Mouse (Mus musculus): Measurements from ENCODE around the gene Bspry. TPM values are rescaled to one million over a fixed set of nuclear protein-coding genes. Genes with fewer than 3 reads are reported as not detected.
"Not testable (repeated sequence)": the region's sequence is repeated elsewhere in the genome, so short reads cannot be mapped to it uniquely, and the experiment has no call there.

Bspry gene
- polyA plus RNA-seq, 1 experiment from 2014 or later = 2.9 TPM

- 83% methylated on average over 3 of the region's 3 CpGs for WGBS
- no peaks in the 10 kb centered on the region for H3K27me3 ChIP-seq
- no peak overlapping the region for H3K27ac ChIP-seq
- no peak overlapping the region for H3K9ac ChIP-seq
- H3K9me3 ChIP-seq = no peaks in the 10 kb centered on the region
- H3K4me2 ChIP-seq (replicated peaks) = no peak overlapping the region
- no peaks in the 10 kb centered on the region for H3K4me1 ChIP-seq
- no peak for ATAC-seq (ENCODE audit: insufficient number of reproducible peaks, insufficient read depth, low FRiP score, low TSS enrichment)
- no peak overlapping the region for H3K4me3 ChIP-seq
- no peaks in the 10 kb centered on the region for H3K36me3 ChIP-seq
Measured at GRCm38 (mm10) chr4:62459081-62459480, 20.8 kb upstream of the Bspry start.

GRCm38 (mm10) chr4:62460348-62460747, 19.5 kb upstream of the Bspry start:
- no peaks in the 10 kb centered on the region for H3K4me1 ChIP-seq
- H3K9ac ChIP-seq = no peak overlapping the region
- no peak overlapping the region for H3K4me2 ChIP-seq (replicated peaks)
- no peaks in the 10 kb centered on the region for H3K9me3 ChIP-seq
- no peaks in the 10 kb centered on the region for H3K36me3 ChIP-seq
- no peak overlapping the region for H3K4me3 ChIP-seq
- WGBS = 88% methylated on average over 8 of the region's 8 CpGs
- ATAC-seq (ENCODE audit: insufficient number of reproducible peaks, insufficient read depth, low FRiP score, low TSS enrichment) = no peak
- no peaks in the 10 kb centered on the region for H3K27me3 ChIP-seq
- no peak overlapping the region for H3K27ac ChIP-seq

- ATAC-seq (ENCODE audit: insufficient number of reproducible peaks, insufficient read depth, low FRiP score, low TSS enrichment) = no peak
Measured at GRCm38 (mm10) chr4:62463124-62463523, 16.7 kb upstream of the Bspry start.

DNA sequence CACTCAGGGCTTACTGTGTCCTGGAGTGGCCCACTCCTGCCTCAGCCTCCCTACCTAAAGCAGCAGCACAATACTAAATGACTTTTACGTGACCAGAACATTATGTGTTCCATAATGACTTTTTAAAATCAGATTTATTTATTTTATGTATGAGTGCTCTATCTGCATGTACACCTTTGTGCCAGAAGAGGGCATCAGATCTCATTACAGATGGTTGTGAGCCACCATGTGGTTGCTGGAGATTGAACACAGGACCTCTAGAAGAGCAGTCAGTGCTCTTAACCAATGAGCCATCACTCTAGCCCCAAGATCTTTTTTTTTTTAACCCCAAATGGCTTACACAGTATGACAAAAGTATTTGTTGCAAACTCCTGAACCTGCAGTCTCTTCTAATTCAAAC, 11.7 kb upstream of the Bspry start:
- no peak overlapping the region for H3K9ac ChIP-seq
- no peaks in the 10 kb centered on the region for H3K9me3 ChIP-seq
- H3K4me2 ChIP-seq (replicated peaks) = no peak overlapping the region
- H3K36me3 ChIP-seq = no peaks in the 10 kb centered on the region; the same call in 1 of the 2 replicates
- no peaks in the 10 kb centered on the region for H3K27me3 ChIP-seq
- no peaks in the 10 kb centered on the region for H3K4me1 ChIP-seq
- H3K4me3 ChIP-seq = no peak overlapping the region
- WGBS = 100% methylated on average over 1 of the region's 1 CpGs
- H3K27ac ChIP-seq = no peak overlapping the region
- ATAC-seq (ENCODE audit: insufficient number of reproducible peaks, insufficient read depth, low FRiP score, low TSS enrichment) = no peak

More at GRCm38 (mm10) chr4:62463124-62463523, 16.7 kb upstream of the Bspry start:
- Histone ChIP-seq H3K9me3 (no peaks in the 10 kb centered on the region), H3K4me2 (replicated peaks) (no peak overlapping the region), H3K27ac (no peak overlapping the region), H3K4me1 (no peaks in the 10 kb centered on the region), H3K9ac (no peak overlapping the region), H3K36me3 (no peaks in the 10 kb centered on the region), H3K4me3 (no peak overlapping the region), H3K27me3 (no peaks in the 10 kb centered on the region)
- 90% methylated on average over 2 of the region's 2 CpGs for WGBS

- Histone ChIP-seq H3K9ac (peak within 1 kb of the TSS; percentile 62), H3K27me3 (no peaks in the 10 kb centered on the region), H3K4me2 (replicated peaks) (peak within 1 kb of the TSS; percentile 74), H3K9me3 (no peaks in the 10 kb centered on the region), H3K27ac (no peak within 1 kb of the TSS), H3K36me3 (no peaks in the 10 kb centered on the region; the same call in 1 of the 2 replicates), H3K4me3 (peak within 1 kb of the TSS; percentile 64), H3K4me1 (no peaks in the 10 kb centered on the region)
- peak; percentile 91 for ATAC-seq (ENCODE audit: insufficient number of reproducible peaks, insufficient read depth, low FRiP score, low TSS enrichment)
- WGBS = under 1% methylated on average over 30 of the region's 30 CpGs
Measured at GRCm38 (mm10) chr4:62470598-62471051, 9.2 kb upstream of the Bspry start, which contains the start of gene Wdr31. TSS of gene Wdr31 (minus strand) at chr4:62470896.

GRCm38 (mm10) chr4:62472071-62472470, 7.8 kb upstream of the Bspry start:
- H3K9ac ChIP-seq = no peak overlapping the region
- no peaks in the 10 kb centered on the region; the same call in 1 of the 2 replicates for H3K36me3 ChIP-seq
- H3K4me1 ChIP-seq = no peaks in the 10 kb centered on the region
- WGBS = 94% methylated on average over 2 of the region's 2 CpGs
- no peak for ATAC-seq (ENCODE audit: insufficient number of reproducible peaks, insufficient read depth, low FRiP score, low TSS enrichment)
- no peak overlapping the region for H3K4me3 ChIP-seq
- H3K27ac ChIP-seq = no peak overlapping the region
- H3K9me3 ChIP-seq = no peaks in the 10 kb centered on the region
- no peak overlapping the region for H3K4me2 ChIP-seq (replicated peaks)
- H3K27me3 ChIP-seq = no peaks in the 10 kb centered on the region

GRCm38 (mm10) chr4:62475131-62475530, 4.7 kb upstream of the Bspry start:
- no peak overlapping the region for H3K9ac ChIP-seq
- no peaks in the 10 kb centered on the region for H3K36me3 ChIP-seq
- WGBS = 72% methylated on average over 2 of the region's 2 CpGs
- ATAC-seq (ENCODE audit: insufficient number of reproducible peaks, insufficient read depth, low FRiP score, low TSS enrichment) = no peak
- H3K4me3 ChIP-seq = no peak overlapping the region
- H3K9me3 ChIP-seq = no peaks in the 10 kb centered on the region
- no peak overlapping the region for H3K4me2 ChIP-seq (replicated peaks)
- H3K4me1 ChIP-seq = peaks cover 5% of the 10 kb centered on the region; the same call in 1 of the 2 replicates
- peaks cover 17% of the 10 kb centered on the region for H3K27me3 ChIP-seq
- no peak overlapping the region for H3K27ac ChIP-seq

GRCm38 (mm10) chr4:62475793-62476192, 4.1 kb upstream of the Bspry start:
- no peak overlapping the region for H3K9ac ChIP-seq
- 87% methylated on average over 6 of the region's 6 CpGs for WGBS

GRCm38 (mm10) chr4:62477542-62478244, 2.2 kb upstream of the Bspry start:
- H3K9me3 ChIP-seq = no peaks in the 10 kb centered on the region
- no peak overlapping the region for H3K9ac ChIP-seq
- no peak overlapping the region for H3K27ac ChIP-seq
- H3K36me3 ChIP-seq = no peaks in the 10 kb centered on the region
- no peak overlapping the region for H3K4me3 ChIP-seq
- no peak overlapping the region for H3K4me2 ChIP-seq (replicated peaks)
- peaks cover 11% of the 10 kb centered on the region for H3K4me1 ChIP-seq
- 79% methylated on average over 6 of the region's 6 CpGs for WGBS
- H3K27me3 ChIP-seq = peaks cover 25% of the 10 kb centered on the region
- no peak for ATAC-seq (ENCODE audit: insufficient number of reproducible peaks, insufficient read depth, low FRiP score, low TSS enrichment)

More at GRCm38 (mm10) chr4:62475793-62476192, 4.1 kb upstream of the Bspry start:
- Histone ChIP-seq H3K4me2 (replicated peaks) (no peak overlapping the region), H3K4me1 (peaks cover 11% of the 10 kb centered on the region), H3K27me3 (peaks cover 24% of the 10 kb centered on the region), H3K27ac (no peak overlapping the region), H3K36me3 (no peaks in the 10 kb centered on the region), H3K4me3 (no peak overlapping the region), H3K9me3 (no peaks in the 10 kb centered on the region)
- ATAC-seq (ENCODE audit: insufficient number of reproducible peaks, insufficient read depth, low FRiP score, low TSS enrichment) = no peak

GRCm38 (mm10) chr4:62479593-62479936, 288 bp upstream of the Bspry start:
- not testable (repeated sequence) for ATAC-seq (ENCODE audit: insufficient number of reproducible peaks, insufficient read depth, low FRiP score, low TSS enrichment); H3K9me3 ChIP-seq; H3K9ac ChIP-seq; H3K27ac ChIP-seq; H3K36me3 ChIP-seq
- 13% methylated on average over 11 of the region's 11 CpGs for WGBS
- peaks cover 11% of the 10 kb centered on the region for H3K4me1 ChIP-seq
- peaks cover 27% of the 10 kb centered on the region for H3K27me3 ChIP-seq
- H3K4me2 ChIP-seq (replicated peaks) = peak overlapping the region; percentile 88
- peak overlapping the region; percentile 44 for H3K4me3 ChIP-seq

DNA sequence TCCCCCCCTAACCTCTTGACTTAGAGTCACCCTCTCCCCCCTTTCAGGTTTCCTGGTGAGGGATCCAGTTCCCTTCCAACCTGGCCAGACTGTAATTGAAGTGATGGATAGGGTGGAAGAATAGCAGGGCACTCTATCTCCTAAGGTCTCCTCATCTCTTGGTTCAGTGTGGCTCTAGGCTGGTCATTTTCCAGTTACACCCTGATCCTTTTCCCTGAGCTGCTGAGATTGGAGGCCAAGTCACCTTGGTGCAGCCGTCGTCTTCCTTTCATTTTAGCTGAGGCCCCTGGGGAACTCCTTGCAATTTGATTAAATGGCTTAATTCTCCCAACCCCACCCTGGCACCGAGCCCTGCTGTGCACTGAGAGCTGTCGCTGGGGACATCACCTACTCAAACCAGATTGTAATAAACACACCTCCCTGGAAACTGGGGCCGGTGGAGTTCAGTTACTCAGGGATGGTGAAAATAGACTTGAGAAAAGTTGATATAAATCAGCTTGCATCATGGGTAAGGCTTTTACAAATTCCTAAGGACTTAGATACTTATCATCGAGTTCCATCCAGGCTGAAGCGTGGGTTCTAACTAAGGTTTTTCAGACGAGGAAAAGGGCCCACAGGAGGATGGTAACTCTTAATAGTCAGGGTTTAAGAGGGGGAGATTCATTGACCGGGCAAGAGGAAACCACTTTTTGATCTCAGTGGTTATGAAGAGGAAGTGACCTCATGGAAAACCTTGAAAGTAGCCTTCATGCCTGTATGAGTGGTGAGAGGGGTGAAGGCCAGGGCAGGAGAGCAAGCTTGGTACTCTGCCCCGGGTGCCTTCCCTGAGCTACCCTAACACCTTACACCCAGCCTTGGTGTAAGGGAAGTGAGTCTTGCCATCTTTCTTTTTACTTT, 1.1 kb downstream of the Bspry start:
- 45% methylated on average over 10 of the region's 10 CpGs for WGBS
- peak overlapping the region; percentile 44; the same call in 1 of the 2 replicates for H3K4me3 ChIP-seq
- ATAC-seq (ENCODE audit: insufficient number of reproducible peaks, insufficient read depth, low FRiP score, low TSS enrichment) = no peak
- H3K27ac ChIP-seq = no peak overlapping the region
- H3K4me1 ChIP-seq = peaks cover 11% of the 10 kb centered on the region
- H3K27me3 ChIP-seq = peaks cover 27% of the 10 kb centered on the region
- no peak overlapping the region for H3K4me2 ChIP-seq (replicated peaks)
- no peaks in the 10 kb centered on the region for H3K9me3 ChIP-seq
- H3K9ac ChIP-seq = no peak overlapping the region
- H3K36me3 ChIP-seq = no peaks in the 10 kb centered on the region

DNA sequence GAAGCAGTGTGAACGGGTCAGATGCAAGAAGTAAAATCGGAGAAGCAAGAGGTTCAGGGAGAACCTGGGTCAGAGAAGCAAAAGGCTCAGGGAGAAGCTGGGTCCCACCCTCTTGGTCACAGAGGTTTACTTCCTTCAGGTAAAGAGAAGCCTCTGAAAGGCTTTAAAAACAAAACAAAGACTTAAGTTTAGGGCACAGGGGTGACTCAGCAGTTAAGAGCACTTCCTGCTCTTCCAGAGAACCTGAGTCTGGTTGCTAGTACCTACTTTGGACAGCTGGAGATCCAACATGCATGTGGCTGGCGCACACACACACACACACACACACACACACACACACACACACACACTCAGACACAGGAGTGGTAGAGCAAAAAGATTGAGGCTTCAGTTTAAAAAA, 5.1 kb downstream of the Bspry start:
- Histone ChIP-seq H3K27ac (no peak overlapping the region), H3K27me3 (peaks cover 12% of the 10 kb centered on the region), H3K9ac (no peak overlapping the region), H3K4me2 (replicated peaks) (no peak overlapping the region), H3K9me3 (no peaks in the 10 kb centered on the region), H3K36me3 (no peaks in the 10 kb centered on the region), H3K4me3 (no peak overlapping the region), H3K4me1 (peaks cover 7% of the 10 kb centered on the region)
- ATAC-seq (ENCODE audit: insufficient number of reproducible peaks, insufficient read depth, low FRiP score, low TSS enrichment) = no peak
- 78% methylated on average over 3 of the region's 3 CpGs for WGBS

All from embryonic facial prominence, embryonic 12.5 days (tissue).